Mouse (Mus musculus) E14TG2a.4 (cell line): ENCODE measurements around the gene Lmntd2.

Experiments used
- H3K27me3 ChIP-seq: 2 replicates; pipeline ENCODE4 v1.6.1; 2014; ENCODE audit warnings: low read length, control low read depth; ENCODE audit not compliant: insufficient read depth
- H3K36me3 ChIP-seq: 2 replicates; pipeline ENCODE4 v1.6.1; 2014; ENCODE audit warnings: low read length, control low read depth; ENCODE audit not compliant: insufficient read depth
- H3K4me1 ChIP-seq: replicated peaks from 2 replicates; pipeline ENCODE4 v1.6.1; 2014; ENCODE audit warnings: low read depth, low read length, control low read depth
- H3K4me3 ChIP-seq: replicated peaks from 2 replicates; pipeline ENCODE4 v1.5.1; 2014; ENCODE audit warnings: mild to moderate bottlenecking, low read length
- H3K9me3 ChIP-seq: 2 replicates; pipeline ENCODE4 v1.6.1; 2014; ENCODE audit warnings: low read length, control low read depth
- CTCF ChIP-seq: conservative IDR thresholded peaks from 2 replicates; pipeline ENCODE4 v1.5.1; 2014; ENCODE audit warnings: low read length
- NANOG ChIP-seq: IDR thresholded peaks from 2 replicates; pipeline ENCODE4 v1.6.1; 2014; ENCODE audit warnings: borderline replicate concordance, low read length, mixed read lengths
- POU5F1 ChIP-seq: IDR thresholded peaks from 2 replicates; pipeline ENCODE4 v1.6.1; 2014; ENCODE audit warnings: low read length, borderline replicate concordance

The Lmntd2 gene

DNA sequence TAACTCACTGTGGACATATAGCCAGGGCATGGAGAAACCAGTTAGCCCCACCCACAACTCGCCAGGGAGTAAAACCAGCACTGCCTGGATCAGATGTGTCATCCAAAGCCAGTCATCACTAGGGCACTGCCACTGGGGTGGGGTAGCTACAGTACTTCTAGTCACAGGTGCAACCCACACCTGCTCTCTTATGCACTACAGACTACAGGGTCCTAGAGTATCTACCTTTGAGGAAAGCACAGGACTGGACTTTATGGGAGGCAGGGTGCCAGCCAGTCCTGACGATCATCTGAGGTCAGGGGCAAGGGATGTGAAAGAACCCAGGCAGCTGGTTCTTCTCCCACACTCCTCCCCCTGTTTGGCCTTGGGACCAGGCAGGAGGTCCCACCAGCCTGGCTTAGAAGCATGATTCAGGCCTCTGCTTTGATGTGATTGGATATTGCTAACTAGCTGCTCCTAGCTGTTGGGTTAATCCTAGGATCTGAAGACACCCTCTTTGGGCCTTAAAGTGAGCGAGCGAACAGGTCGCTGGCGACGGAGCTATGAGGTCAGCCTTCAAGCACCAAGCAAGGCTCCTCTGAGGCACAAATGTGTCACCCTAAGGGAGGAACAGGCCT is 45.9 kb downstream of the Lmntd2 start:
- Histone ChIP-seq H3K9me3 (no peaks in the 10 kb centered on the region), H3K27me3 (no peaks in the 10 kb centered on the region), H3K36me3 (peaks cover 32% of the 10 kb centered on the region), H3K4me3 (peak overlapping the region; percentile 78), H3K4me1 (peaks cover 56% of the 10 kb centered on the region)
- TF ChIP-seq POU5F1, result no peak
- no peak for TF ChIP-seq NANOG
- no peak for TF ChIP-seq CTCF

DNA sequence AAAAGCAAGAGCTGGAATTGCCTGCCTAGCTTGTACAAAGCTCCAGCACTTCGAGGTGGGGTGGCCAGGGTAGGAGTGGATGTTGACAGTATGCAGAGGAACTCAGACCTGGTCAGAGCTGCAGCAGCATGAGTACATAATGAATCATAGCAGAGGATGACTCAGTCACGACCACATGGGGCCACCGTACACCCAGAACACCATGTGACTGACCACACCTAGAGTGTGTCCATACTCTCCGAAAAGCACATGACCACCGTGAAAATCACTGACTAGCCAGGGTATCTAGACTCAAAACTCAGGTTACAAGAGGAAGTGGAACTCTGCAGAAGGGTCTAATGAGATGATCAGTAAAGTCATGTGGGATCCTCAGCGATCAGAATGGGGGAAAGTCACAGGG is 49.0 kb downstream of the Lmntd2 start:
- H3K9me3 ChIP-seq, result no peaks in the 10 kb centered on the region
- H3K4me3 ChIP-seq, result no peak overlapping the region
- H3K4me1 ChIP-seq, result peaks cover 44% of the 10 kb centered on the region
- no peaks in the 10 kb centered on the region for H3K27me3 ChIP-seq
- TF ChIP-seq NANOG, result no peak
- TF ChIP-seq POU5F1, result no peak
- TF ChIP-seq CTCF, result no peak
- peaks cover 62% of the 10 kb centered on the region for H3K36me3 ChIP-seq

DNA sequence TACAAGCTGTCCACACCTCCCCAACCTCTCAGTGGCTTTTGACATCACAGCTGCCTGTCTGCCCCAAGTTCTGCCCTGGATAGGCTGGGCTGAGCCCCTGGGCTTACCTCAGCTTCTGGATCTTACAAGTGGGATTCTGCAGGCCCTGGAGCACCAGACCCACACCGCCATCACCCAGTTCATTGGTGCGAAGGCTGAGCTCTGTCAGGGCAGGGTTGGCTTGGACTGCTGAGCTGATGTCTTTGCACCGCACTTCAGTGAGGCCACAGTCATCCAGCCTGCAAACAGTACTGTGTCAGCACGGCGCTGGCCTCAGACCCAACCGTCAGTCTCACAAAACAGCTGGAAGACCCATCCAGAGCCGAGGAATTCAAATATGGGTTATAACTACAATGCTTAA is 49.5 kb downstream of the Lmntd2 start:
- Histone ChIP-seq H3K4me1 (peaks cover 41% of the 10 kb centered on the region), H3K4me3 (no peak overlapping the region), H3K36me3 (peaks cover 67% of the 10 kb centered on the region), H3K9me3 (no peaks in the 10 kb centered on the region), H3K27me3 (no peaks in the 10 kb centered on the region)
- TF ChIP-seq POU5F1 (no peak), CTCF (no peak), NANOG (no peak)
